Mouse (Mus musculus): ENCODE measurements at regions not wholly inside any gene's neighbourhood (a gene's known extent, or its start where the extent isn't known, plus 50 kb on each side); places are given as distances from the start of the nearest gene placed in this dataset.

DNA sequence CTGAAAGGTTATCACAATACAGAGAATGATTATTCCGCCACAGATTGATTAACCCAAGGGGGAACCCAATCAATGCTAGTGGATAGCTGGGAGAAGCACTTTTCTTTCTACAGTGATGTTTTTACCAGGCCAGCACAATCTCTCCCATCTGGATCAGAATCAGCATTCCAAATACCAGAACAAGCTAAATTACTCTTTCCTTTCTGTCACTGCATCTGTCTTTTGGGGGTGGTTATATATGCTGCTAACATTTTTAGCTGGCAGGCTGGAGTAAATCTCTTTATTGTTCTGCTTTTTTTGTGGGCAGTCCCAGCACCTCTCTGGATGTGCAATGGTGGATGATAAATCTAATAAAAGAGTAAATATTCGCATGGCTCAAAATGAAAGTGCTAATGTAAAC is 242.3 kb upstream of the Cxxc4 start:
- TF ChIP-seq CTCF (IDR thresholded peaks at IDR 0.05; ENCODE audit: extremely low read depth, insufficient read depth, insufficient read length, insufficient replicate concordance) (no peak), POLR2A (IDR thresholded peaks at IDR 0.05; ENCODE audit: low read depth, low read length) (no peak)
